Mouse (Mus musculus) retina, embryonic 14.5 days (tissue): ENCODE data around the gene Lrrc42.

Experiments used
- DNase-seq: peaks from one replicate; pipeline ENCODE4 v3.0.0-alpha.2; 2015; ENCODE audit warnings: low spot score

Gene Lrrc42

GRCm38 (mm10) chr4:107253125-107254091 lies at the start of gene Lrrc42, which contains the start of gene Hspb11:
Lrrc42 (minus strand) TSS chr4:107253532.
Hspb11 (plus strand) TSS chr4:107253593.
- peak; percentile 96 for DNase-seq

- DNase-seq, result no peak
Observed at GRCm38 (mm10) chr4:107302832-107303231, 49.5 kb upstream of the Lrrc42 start.

- no peak for DNase-seq
Observed at GRCm38 (mm10) chr4:107302221-107302620, 48.9 kb upstream of the Lrrc42 start.

- DNase-seq, result no peak
Observed at GRCm38 (mm10) chr4:107300902-107301555, 47.7 kb upstream of the Lrrc42 start.

- DNase-seq, result no peak
Observed at GRCm38 (mm10) chr4:107300371-107300770, 47.0 kb upstream of the Lrrc42 start.

GRCm38 (mm10) chr4:107299779-107300340 lies 46.5 kb upstream of the Lrrc42 start:
- no peak for DNase-seq

GRCm38 (mm10) chr4:107298071-107298606 lies 44.8 kb upstream of the Lrrc42 start:
- DNase-seq, result no peak

GRCm38 (mm10) chr4:107292273-107292662 lies 38.9 kb upstream of the Lrrc42 start:
- no peak for DNase-seq

- DNase-seq, result no peak
Observed at GRCm38 (mm10) chr4:107291611-107292272, 38.4 kb upstream of the Lrrc42 start.

GRCm38 (mm10) chr4:107287517-107287916 lies 34.2 kb upstream of the Lrrc42 start:
- DNase-seq, result no peak

- DNase-seq, result no peak
Observed at GRCm38 (mm10) chr4:107286386-107286785, 33.1 kb upstream of the Lrrc42 start.

- DNase-seq, result no peak
Observed at GRCm38 (mm10) chr4:107285446-107286200, 32.3 kb upstream of the Lrrc42 start.

GRCm38 (mm10) chr4:107280843-107281475 lies 27.6 kb upstream of the Lrrc42 start:
- DNase-seq, result no peak

- peak; percentile 94 for DNase-seq
Observed at GRCm38 (mm10) chr4:107278188-107278707, 24.9 kb upstream of the Lrrc42 start.

GRCm38 (mm10) chr4:107274511-107274910 lies 21.2 kb upstream of the Lrrc42 start:
- DNase-seq, result no peak

- DNase-seq, result no peak
Observed at GRCm38 (mm10) chr4:107273683-107274082, 20.4 kb upstream of the Lrrc42 start.

- DNase-seq, result no peak
Observed at GRCm38 (mm10) chr4:107260001-107260400, 6.7 kb upstream of the Lrrc42 start.

GRCm38 (mm10) chr4:107254414-107254813 lies 1.1 kb upstream of the Lrrc42 start:
- DNase-seq, result peak; percentile 44

- DNase-seq, result peak; percentile 18
Observed at GRCm38 (mm10) chr4:107252522-107252921, 810 bp downstream of the Lrrc42 start.

- peak; percentile 86 for DNase-seq
Observed at GRCm38 (mm10) chr4:107250494-107250893, 2.8 kb downstream of the Lrrc42 start.
